Mouse (Mus musculus): Measurements from ENCODE around the gene Pdlim5.

Pdlim5 gene

GRCm38 (mm10) chr3:142339440-142340251, 55.9 kb downstream of the Pdlim5 start:
- DNase-seq (ENCODE audit: low spot score), result no peak

- no peak for DNase-seq (ENCODE audit: low spot score)
Observed at GRCm38 (mm10) chr3:142338058-142338457, 57.4 kb downstream of the Pdlim5 start.

GRCm38 (mm10) chr3:142334496-142334895, 61.0 kb downstream of the Pdlim5 start:
- DNase-seq (ENCODE audit: low spot score), result no peak

DNA sequence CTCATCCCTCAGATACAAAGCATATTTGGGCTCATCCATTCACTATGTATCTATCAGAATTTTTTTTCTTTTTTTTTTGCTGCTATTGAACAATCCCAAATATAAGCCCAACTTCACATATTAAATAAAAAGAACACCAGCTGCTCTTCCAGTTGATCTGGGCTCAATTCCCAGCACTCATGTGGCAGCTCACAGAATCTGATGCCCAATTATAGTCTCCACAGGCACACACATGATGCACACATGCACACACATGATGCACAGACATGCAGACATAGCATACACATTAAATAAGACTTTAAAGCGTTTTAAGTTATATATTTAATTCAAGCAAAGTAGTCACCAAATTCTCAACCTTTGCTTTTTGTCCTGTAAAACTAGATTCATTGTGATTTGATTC, 62.0 kb downstream of the Pdlim5 start:
- DNase-seq (ENCODE audit: low spot score), result no peak

DNA sequence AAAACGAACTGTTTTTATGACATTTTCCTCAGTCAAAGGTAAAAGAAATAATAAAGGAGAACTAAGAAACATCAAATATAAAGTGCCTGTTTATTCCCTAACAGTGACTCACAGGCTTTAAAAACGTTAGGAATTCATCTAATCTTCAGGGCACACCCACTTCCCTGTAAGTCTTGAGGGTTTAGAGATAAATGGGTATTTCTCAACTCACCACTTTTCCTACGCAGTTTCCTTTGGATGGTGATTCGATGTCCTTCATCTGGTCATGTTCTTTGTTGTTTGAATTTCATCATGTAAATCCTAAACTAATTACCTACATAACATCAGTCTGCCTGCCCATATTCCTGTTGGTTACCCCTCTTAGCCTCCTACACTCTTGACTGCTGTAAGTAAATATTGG, 62.8 kb downstream of the Pdlim5 start:
- no peak for DNase-seq (ENCODE audit: low spot score)

DNA sequence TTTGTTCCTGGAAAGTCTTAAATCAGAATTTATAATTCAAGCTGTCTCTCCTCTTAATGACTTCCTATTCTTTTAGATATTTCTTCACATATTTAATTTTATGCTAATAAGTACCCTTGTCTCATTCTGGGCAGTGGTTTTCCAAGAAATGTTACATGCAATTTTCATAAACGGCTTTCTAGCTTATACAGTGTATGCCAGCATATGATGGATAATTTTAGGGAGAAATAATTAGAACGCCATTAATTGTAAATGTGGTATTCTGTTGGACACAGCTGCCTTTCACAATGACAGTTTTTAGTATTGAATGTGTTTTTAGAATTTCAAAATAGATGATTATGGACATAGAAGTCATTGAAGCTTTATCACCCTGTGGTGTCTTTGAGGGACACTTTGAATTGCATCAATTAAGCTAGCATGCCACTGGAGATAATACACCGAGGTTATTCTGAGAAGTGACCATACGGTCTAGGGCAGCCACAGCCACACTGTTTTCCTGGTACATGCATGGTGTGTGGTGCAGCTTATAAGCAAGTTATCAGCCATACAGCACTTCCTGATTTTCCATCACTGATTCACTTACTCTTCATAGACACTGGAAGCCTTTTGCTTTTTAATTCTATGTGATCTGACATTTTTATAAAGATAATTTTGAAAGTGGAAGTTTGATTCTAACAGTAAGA, 63.5 kb downstream of the Pdlim5 start:
- no peak for DNase-seq (ENCODE audit: low spot score)

- no peak for DNase-seq (ENCODE audit: low spot score)
Observed at GRCm38 (mm10) chr3:142330425-142330824, 65.1 kb downstream of the Pdlim5 start.

- DNase-seq (ENCODE audit: low spot score), result no peak
Observed at GRCm38 (mm10) chr3:142323592-142323991, 71.9 kb downstream of the Pdlim5 start.

DNA sequence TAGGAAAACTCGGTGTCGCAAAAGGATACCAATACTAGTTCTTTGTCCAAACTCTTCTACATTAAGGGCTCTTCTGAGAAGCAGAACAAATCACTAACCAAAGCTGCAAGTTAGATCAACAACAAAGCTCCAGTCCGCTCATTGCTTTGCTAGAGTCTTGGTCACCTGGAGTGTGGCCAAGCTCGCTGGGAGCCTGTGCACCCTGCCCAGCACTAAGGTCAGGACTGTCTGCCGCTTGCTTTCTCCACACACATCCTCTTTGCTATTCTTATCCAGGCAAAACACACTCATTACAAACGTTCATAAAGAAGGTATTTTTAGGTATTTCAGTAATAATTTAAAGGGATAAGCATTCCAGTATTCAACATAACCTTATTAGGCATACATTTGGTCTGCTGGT, 73.6 kb downstream of the Pdlim5 start:
- no peak for DNase-seq (ENCODE audit: low spot score)

GRCm38 (mm10) chr3:142318147-142318546, 77.3 kb downstream of the Pdlim5 start:
- peak; percentile 73 for DNase-seq (ENCODE audit: low spot score)

GRCm38 (mm10) chr3:142316138-142316740, 79.3 kb downstream of the Pdlim5 start:
- no peak for DNase-seq (ENCODE audit: low spot score)

DNA sequence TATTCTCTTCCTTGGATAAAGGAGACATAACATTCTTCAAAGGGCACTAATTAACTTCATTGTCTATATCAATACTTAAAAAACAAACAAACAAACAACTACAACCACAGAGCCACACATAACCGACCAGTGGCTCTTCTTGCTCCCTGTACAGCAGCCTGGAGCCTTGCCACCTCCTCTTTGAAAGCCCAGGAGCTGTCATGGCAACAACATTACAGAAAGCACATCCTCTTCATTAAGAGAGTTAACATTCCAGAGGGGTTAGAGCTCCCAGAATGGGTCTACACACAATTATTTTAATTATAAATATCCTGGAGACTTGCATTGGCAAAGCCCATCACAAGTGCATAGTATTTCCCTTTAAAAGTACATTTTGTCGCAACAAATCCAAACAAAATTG, 84.4 kb downstream of the Pdlim5 start:
- no peak for DNase-seq (ENCODE audit: low spot score)

DNA sequence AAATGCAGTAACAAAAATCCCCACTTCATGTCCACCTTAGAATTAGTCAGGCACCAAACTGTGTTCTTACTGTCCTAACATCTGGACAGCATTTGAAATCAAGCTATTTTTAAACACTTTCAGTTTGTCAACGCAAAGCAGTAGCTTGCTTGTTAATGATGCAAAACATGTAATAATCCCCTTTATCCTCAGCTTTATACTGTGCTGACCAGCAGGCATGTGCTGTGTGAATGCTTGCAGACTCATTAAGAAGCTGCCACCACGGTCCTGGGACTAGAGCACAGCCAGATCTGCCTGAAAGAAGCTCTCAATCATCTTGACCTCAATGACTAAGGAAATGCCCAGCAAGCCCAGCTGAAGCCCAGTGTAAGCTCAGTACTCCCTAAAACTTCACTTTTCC, 85.0 kb downstream of the Pdlim5 start:
- DNase-seq (ENCODE audit: low spot score), result peak; percentile 50

GRCm38 (mm10) chr3:142295287-142295676, 100.2 kb downstream of the Pdlim5 start:
- DNase-seq (ENCODE audit: low spot score), result no peak

DNA sequence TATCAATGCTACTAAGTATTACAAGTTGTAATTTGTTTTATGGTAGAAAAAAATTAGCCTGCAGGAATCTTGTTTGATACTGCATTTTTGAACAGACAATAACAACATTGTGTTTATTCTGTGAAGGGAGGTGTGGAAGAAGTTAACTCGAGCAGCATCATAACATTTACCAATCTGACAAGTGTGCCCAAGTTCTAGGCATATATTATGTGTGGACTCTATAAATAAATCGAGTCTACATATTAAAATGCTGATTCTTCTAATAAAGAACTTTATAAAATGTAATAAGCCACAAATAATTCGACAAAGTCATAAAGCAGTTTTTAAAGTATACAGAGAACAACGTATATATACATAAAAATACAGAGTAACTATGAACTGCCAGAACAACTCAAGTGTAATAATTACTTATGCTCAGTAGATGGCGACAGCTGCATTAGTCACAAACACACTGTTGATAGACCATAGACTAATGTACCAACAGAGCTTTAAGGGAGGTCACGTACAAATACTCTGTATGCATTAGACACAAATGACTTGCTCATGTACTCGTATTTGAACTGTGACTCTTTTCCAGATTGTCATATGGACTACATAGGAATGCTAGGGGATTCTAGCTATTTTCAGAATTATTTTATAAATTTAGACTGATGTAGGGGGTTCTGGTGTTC, 100.7 kb downstream of the Pdlim5 start:
- peak; percentile 85 for DNase-seq (ENCODE audit: low spot score)

DNA sequence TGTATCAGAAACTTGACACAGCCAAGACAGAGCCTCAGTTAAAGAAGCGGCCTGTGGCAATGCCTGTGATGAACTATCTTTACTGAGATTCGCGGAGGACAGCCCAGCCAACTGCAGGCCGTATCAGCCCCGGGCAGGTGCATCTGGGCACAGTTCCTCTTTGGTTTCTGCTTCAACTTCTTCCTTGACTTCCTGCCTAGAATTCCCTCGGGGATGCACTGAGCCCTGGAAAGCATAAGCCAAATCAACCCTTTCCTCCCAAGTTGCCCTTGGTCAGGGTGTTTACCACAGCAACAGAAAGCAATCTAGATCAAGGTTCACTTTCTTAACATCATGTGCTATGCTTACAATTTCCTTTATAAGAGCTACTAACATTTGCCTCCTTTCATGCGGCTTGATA, 101.9 kb downstream of the Pdlim5 start:
- no peak for DNase-seq (ENCODE audit: low spot score)

DNA sequence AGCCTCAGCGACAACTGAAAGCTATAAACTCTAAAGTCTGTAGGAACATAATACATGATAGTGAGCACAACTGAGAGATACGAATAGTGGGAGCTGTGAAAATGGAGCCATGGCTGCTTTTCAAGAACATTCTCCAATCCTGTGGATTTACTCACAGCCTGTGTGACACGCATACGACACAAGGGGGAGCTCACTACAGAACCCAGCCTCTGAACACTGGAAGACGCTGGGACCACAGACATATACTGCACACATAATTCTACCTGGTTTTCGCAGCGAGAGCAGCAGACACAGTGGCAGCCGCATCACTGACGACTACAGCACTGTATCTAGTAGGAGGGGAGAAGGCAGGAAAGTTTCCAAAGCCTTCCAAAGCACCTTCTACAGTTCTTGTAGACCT, 112.8 kb downstream of the Pdlim5 start:
- DNase-seq (ENCODE audit: low spot score), result peak; percentile 78

- DNase-seq (ENCODE audit: low spot score), result no peak
Observed at GRCm38 (mm10) chr3:142281656-142282055, 113.8 kb downstream of the Pdlim5 start.

DNA sequence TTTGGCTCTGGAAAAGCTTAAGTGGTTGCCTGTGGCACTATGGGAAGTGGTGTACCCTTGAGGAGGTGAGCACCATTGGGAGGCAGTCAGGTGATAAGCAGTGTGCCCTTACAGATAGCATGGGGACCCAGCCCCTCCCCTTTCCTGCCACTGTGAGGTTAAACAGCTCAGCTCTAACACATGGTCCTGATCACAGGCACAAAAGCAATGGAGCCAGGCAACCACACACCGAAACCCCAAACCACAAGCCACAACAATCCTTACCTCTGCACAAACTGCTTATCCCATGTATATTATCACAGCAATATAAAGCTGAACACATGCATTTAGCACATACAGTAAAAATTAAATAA, 114.4 kb downstream of the Pdlim5 start:
- DNase-seq (ENCODE audit: low spot score), result peak; percentile 30

DNA sequence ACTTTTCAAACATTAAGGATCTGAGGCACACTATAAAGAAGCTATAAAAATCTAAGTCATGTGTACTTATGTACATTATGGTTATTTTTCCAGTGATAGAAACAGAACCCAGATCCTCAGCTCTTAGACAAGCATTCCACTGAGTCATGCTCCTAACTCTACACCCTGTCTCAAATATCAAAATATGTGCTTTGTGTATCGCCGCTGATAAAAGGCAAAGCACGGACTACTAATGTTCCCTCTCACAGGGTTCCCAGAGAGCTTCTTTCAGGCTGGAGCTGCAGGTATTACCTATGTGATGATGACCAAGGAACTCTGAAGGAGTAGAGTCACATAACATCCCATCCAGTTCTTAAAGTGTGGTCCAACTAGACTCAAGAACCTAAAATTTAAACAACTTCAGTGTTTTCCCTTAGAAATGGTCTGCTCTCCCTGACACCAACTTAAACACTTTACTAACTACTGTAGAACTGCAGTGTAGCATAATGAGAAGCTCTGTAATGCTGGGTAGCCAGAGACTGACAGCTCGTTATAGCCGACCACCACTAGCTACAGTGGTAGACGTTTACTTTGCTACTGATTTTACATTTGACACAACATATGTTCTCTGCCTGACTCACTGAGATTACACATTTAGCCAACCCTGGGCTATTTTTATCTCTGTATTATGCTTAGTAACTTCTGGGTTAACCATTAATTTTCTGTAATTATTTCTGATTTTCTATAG, 115.0 kb downstream of the Pdlim5 start:
- no peak for DNase-seq (ENCODE audit: low spot score)

DNA sequence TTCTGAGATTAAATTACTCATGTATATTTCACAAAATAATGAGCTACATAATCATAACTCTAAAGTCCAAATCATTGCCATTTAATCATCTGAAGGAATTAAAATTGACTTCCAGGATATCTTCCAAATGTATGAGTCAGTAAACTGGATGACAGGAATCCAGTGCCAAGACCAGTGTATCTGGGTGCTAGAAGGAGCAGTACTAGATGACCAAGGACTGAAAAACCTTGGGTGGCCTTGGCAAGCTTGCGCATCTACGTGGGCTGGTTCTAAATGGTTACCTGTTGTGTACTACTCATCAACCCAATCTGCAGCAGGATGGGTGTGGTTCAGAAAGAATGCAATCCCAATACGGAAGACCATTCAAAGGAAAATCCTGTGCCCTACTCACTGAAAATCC, 116.5 kb downstream of the Pdlim5 start:
- DNase-seq (ENCODE audit: low spot score), result no peak

GRCm38 (mm10) chr3:142276506-142276905, 119.0 kb downstream of the Pdlim5 start:
- no peak for DNase-seq (ENCODE audit: low spot score)

All from embryo, embryonic 10 days (tissue).